In genomic region chrX:99141079-99141478, GRCm38 (mm10) we compare ENCODE assay signal across 8 mouse cellular contexts. TPM values are rescaled to one million over a fixed set of nuclear protein-coding genes. Genes with fewer than 3 reads are reported as not detected.
DNase-seq lines count a peak whose midpoint lies in the region; ATAC-seq and TF ChIP-seq lines count a peak whose summit lies in the region.

No protein-coding gene starts in this region.

- no peaks in the 10 kb centered on the region for H3K9me3 ChIP-seq in embryonic facial prominence, embryonic 13.5 days
- no peaks in the 10 kb centered on the region for H3K9me3 ChIP-seq in limb, embryonic 15.5 days

- DNase-seq in gastrocnemius, adult 2 months: no peak
- no peak for DNase-seq in gastrocnemius, postnatal 25 days
- DNase-seq in kidney, adult 11 months: peak; percentile 65
- no peak for DNase-seq in urinary bladder, adult 18-20 months (ENCODE audit: low spot score in 2 of 2)

- intact Hi-C loops in gastrocnemius, adult 2 months (cut with DNase I): no loop called here

- WGBS in embryonic facial prominence, embryonic 13.5 days: 55% methylated on average over 8 of the region's 8 CpGs
- WGBS in limb, embryonic 15.5 days: 60% methylated on average over 8 of the region's 8 CpGs
- WGBS in small intestine, adult 2 months: 25% methylated on average over 8 of the region's 8 CpGs

- H3K36me3 ChIP-seq in embryonic facial prominence, embryonic 13.5 days: peaks cover 11% of the 10 kb centered on the region
- H3K36me3 ChIP-seq in limb, embryonic 15.5 days: peaks cover 5% of the 10 kb centered on the region; the same call in 1 of the 2 replicates
- H3K36me3 ChIP-seq in small intestine, adult 2 months (ENCODE audit: control insufficient read depth, insufficient read depth, low read length): peaks cover 11% of the 10 kb centered on the region

- TF ChIP-seq CTCF in gastrocnemius, adult 2 months (IDR thresholded peaks at IDR 0.05): no peak
- no peak for TF ChIP-seq CTCF in small intestine, adult 2 months (IDR thresholded peaks at IDR 0.05; ENCODE audit: extremely low read depth, insufficient read length, insufficient replicate concordance, low read depth, low read length)

- no peak for TF ChIP-seq POLR2A in small intestine, adult 2 months (IDR thresholded peaks at IDR 0.05; ENCODE audit: low read depth, low read length)

- peaks cover 15% of the 10 kb centered on the region for H3K27me3 ChIP-seq in embryonic facial prominence, embryonic 13.5 days
- peaks cover 11% of the 10 kb centered on the region for H3K27me3 ChIP-seq in limb, embryonic 15.5 days
- H3K27me3 ChIP-seq in small intestine, adult 2 months (ENCODE audit: control insufficient read depth, insufficient read depth, low read length): no peaks in the 10 kb centered on the region

- H3K9ac ChIP-seq in embryonic facial prominence, embryonic 13.5 days: peak overlapping the region; percentile 94
- no peak overlapping the region for H3K9ac ChIP-seq in limb, embryonic 15.5 days

- ATAC-seq in embryonic facial prominence, embryonic 13.5 days (ENCODE audit: insufficient number of reproducible peaks, insufficient read depth, low FRiP score, low TSS enrichment, low read depth): no peak
- no peak for ATAC-seq in limb, embryonic 15.5 days (ENCODE audit: insufficient number of reproducible peaks, low FRiP score, low TSS enrichment, low read depth)
- ATAC-seq in erythroid progenitor cell, adult 5-6 weeks (replicated peaks; ENCODE audit: low FRiP score, poor library complexity, severe bottlenecking): no peak

- peak overlapping the region; percentile 71 for H3K4me2 ChIP-seq in embryonic facial prominence, embryonic 13.5 days
- H3K4me2 ChIP-seq in limb, embryonic 15.5 days: peak overlapping the region; percentile 59

- H3K27ac ChIP-seq in gastrocnemius, adult 2 months: no peak overlapping the region
- H3K27ac ChIP-seq in embryonic facial prominence, embryonic 13.5 days: peak overlapping the region; percentile 44; the same call in 1 of the 2 replicates
- no peak overlapping the region for H3K27ac ChIP-seq in limb, embryonic 15.5 days
- H3K27ac ChIP-seq in small intestine, adult 2 months (ENCODE audit: insufficient read depth, low read depth, low read length): peak overlapping the region; percentile 90

- peak overlapping the region; percentile 84 for H3K4me3 ChIP-seq in gastrocnemius, adult 2 months
- H3K4me3 ChIP-seq in embryonic facial prominence, embryonic 13.5 days: peak overlapping the region; percentile 65
- no peak overlapping the region for H3K4me3 ChIP-seq in limb, embryonic 15.5 days
- peak overlapping the region; percentile 99 for H3K4me3 ChIP-seq in small intestine, adult 2 months (ENCODE audit: low read depth, low read length)

- peaks cover 48% of the 10 kb centered on the region for H3K4me1 ChIP-seq in embryonic facial prominence, embryonic 13.5 days
- H3K4me1 ChIP-seq in limb, embryonic 15.5 days: peaks cover 31% of the 10 kb centered on the region
- peaks cover 25% of the 10 kb centered on the region for H3K4me1 ChIP-seq in small intestine, adult 2 months (ENCODE audit: control insufficient read depth, insufficient read depth, insufficient read length, low read length)

RNA-seq across cellular contexts. Expression of gene Efnb1, which starts 5.1 kb away (rescaled TPM):
- 1 to 10 TPM; 5.8 to 9.8 TPM for total RNA-seq in gastrocnemius, adult 2 months (2021)
- 1 to 10 TPM; 4.4 to 6.8 TPM for total RNA-seq in gastrocnemius, postnatal 25 days (2021)
- polyA plus RNA-seq in embryonic facial prominence, embryonic 13.5 days (2015; fragmentation: Nextera tagmentation; extraction: Ambion mirVana): 56.9 and 60.6 TPM in 2 replicates
- 36.8 and 37.1 TPM in 2 replicates for polyA plus RNA-seq in limb, embryonic 15.5 days (2015; fragmentation: Nextera tagmentation; extraction: Ambion mirVana)
- polyA plus RNA-seq in small intestine, adult 2 months (2012; rRNA removed): 26.2 and 86.8 TPM in 2 replicates
- not detected in 2 replicates for total RNA-seq in erythroid progenitor cell, adult 5-6 weeks (2015; ENCODE audit: low replicate concordance)
- total RNA-seq in erythroid progenitor cell, adult 5-6 weeks (2017; ENCODE audit: low replicate concordance): 1.1 and 1.5 TPM in 2 replicates

Comparison
In these comparisons a context has a peak if more than half of its experiments do, and no peak if none do; other contexts are left out.
1. H3K27ac ChIP-seq: peak in embryonic facial prominence, embryonic 13.5 days (single experiment) and small intestine, adult 2 months (single experiment); none in gastrocnemius, adult 2 months (single experiment) and limb, embryonic 15.5 days (single experiment).